Mouse (Mus musculus): Measurements from ENCODE around the gene Cntn5. TPM values are rescaled to one million over a fixed set of nuclear protein-coding genes. Genes with fewer than 3 reads are reported as not detected.

Cntn5 gene
- polyA plus RNA-seq, 1 experiment = not detected

- no peak overlapping the region for H3K27ac ChIP-seq (ENCODE audit: insufficient read depth, low read length)
- TF ChIP-seq CTCF (IDR thresholded peaks at IDR 0.05; ENCODE audit: borderline replicate concordance, insufficient read depth, low read length) (no peak), POLR2A (IDR thresholded peaks at IDR 0.05; ENCODE audit: low read depth, low read length) (no peak)
Measured at GRCm38 (mm10) chr9:10731878-10732277, 172.7 kb downstream of the Cntn5 start.

GRCm38 (mm10) chr9:10724191-10724590, 180.4 kb downstream of the Cntn5 start:
- Histone ChIP-seq H3K27ac (ENCODE audit: insufficient read depth, low read length) (no peak overlapping the region), H3K4me3 (ENCODE audit: insufficient read depth, low read length) (no peak overlapping the region), H3K4me1 (ENCODE audit: control insufficient read depth, insufficient read depth, low read length) (no peaks in the 10 kb centered on the region)
- TF ChIP-seq CTCF (IDR thresholded peaks at IDR 0.05; ENCODE audit: borderline replicate concordance, insufficient read depth, low read length) (no peak), POLR2A (IDR thresholded peaks at IDR 0.05; ENCODE audit: low read depth, low read length) (no peak)

More at GRCm38 (mm10) chr9:10731878-10732277, 172.7 kb downstream of the Cntn5 start:
- no peaks in the 10 kb centered on the region for H3K4me1 ChIP-seq (ENCODE audit: control insufficient read depth, insufficient read depth, low read length)
- H3K4me3 ChIP-seq (ENCODE audit: insufficient read depth, low read length) = no peak overlapping the region

- H3K4me3 ChIP-seq (ENCODE audit: insufficient read depth, low read length) = no peak overlapping the region
- no peak overlapping the region for H3K27ac ChIP-seq (ENCODE audit: insufficient read depth, low read length)
- no peaks in the 10 kb centered on the region for H3K4me1 ChIP-seq (ENCODE audit: control insufficient read depth, insufficient read depth, low read length)
- no peak for TF ChIP-seq POLR2A (IDR thresholded peaks at IDR 0.05; ENCODE audit: low read depth, low read length)
- TF ChIP-seq CTCF (IDR thresholded peaks at IDR 0.05; ENCODE audit: borderline replicate concordance, insufficient read depth, low read length) = no peak
Measured at GRCm38 (mm10) chr9:10722121-10722520, 182.5 kb downstream of the Cntn5 start.

- no peak overlapping the region for H3K4me3 ChIP-seq (ENCODE audit: insufficient read depth, low read length)
- no peak overlapping the region for H3K27ac ChIP-seq (ENCODE audit: insufficient read depth, low read length)
- H3K4me1 ChIP-seq (ENCODE audit: control insufficient read depth, insufficient read depth, low read length) = no peaks in the 10 kb centered on the region
- TF ChIP-seq POLR2A (IDR thresholded peaks at IDR 0.05; ENCODE audit: low read depth, low read length) (no peak), CTCF (IDR thresholded peaks at IDR 0.05; ENCODE audit: borderline replicate concordance, insufficient read depth, low read length) (no peak)
Measured at GRCm38 (mm10) chr9:10718986-10719385, 185.6 kb downstream of the Cntn5 start.

GRCm38 (mm10) chr9:10713641-10714040, 190.9 kb downstream of the Cntn5 start:
- TF ChIP-seq POLR2A (IDR thresholded peaks at IDR 0.05; ENCODE audit: low read depth, low read length) (no peak), CTCF (IDR thresholded peaks at IDR 0.05; ENCODE audit: borderline replicate concordance, insufficient read depth, low read length) (no peak)
- Histone ChIP-seq H3K27ac (ENCODE audit: insufficient read depth, low read length) (no peak overlapping the region), H3K4me3 (ENCODE audit: insufficient read depth, low read length) (no peak overlapping the region), H3K4me1 (ENCODE audit: control insufficient read depth, insufficient read depth, low read length) (no peaks in the 10 kb centered on the region)

GRCm38 (mm10) chr9:10681646-10682045, 222.9 kb downstream of the Cntn5 start:
- no peak for TF ChIP-seq CTCF (IDR thresholded peaks at IDR 0.05; ENCODE audit: borderline replicate concordance, insufficient read depth, low read length)
- TF ChIP-seq POLR2A (IDR thresholded peaks at IDR 0.05; ENCODE audit: low read depth, low read length) = no peak
- no peak overlapping the region for H3K4me3 ChIP-seq (ENCODE audit: insufficient read depth, low read length)
- no peaks in the 10 kb centered on the region for H3K4me1 ChIP-seq (ENCODE audit: control insufficient read depth, insufficient read depth, low read length)
- no peak overlapping the region for H3K27ac ChIP-seq (ENCODE audit: insufficient read depth, low read length)

- H3K27ac ChIP-seq (ENCODE audit: insufficient read depth, low read length) = no peak overlapping the region
- TF ChIP-seq CTCF (IDR thresholded peaks at IDR 0.05; ENCODE audit: borderline replicate concordance, insufficient read depth, low read length) (no peak), POLR2A (IDR thresholded peaks at IDR 0.05; ENCODE audit: low read depth, low read length) (no peak)
- no peaks in the 10 kb centered on the region for H3K4me1 ChIP-seq (ENCODE audit: control insufficient read depth, insufficient read depth, low read length)
- H3K4me3 ChIP-seq (ENCODE audit: insufficient read depth, low read length) = no peak overlapping the region
Measured at GRCm38 (mm10) chr9:10681181-10681580, 223.4 kb downstream of the Cntn5 start.

GRCm38 (mm10) chr9:10668676-10669075, 235.9 kb downstream of the Cntn5 start:
- Histone ChIP-seq H3K4me1 (ENCODE audit: control insufficient read depth, insufficient read depth, low read length) (no peaks in the 10 kb centered on the region), H3K4me3 (ENCODE audit: insufficient read depth, low read length) (no peak overlapping the region), H3K27ac (ENCODE audit: insufficient read depth, low read length) (no peak overlapping the region)
- TF ChIP-seq POLR2A (IDR thresholded peaks at IDR 0.05; ENCODE audit: low read depth, low read length) (no peak), CTCF (IDR thresholded peaks at IDR 0.05; ENCODE audit: borderline replicate concordance, insufficient read depth, low read length) (no peak)

GRCm38 (mm10) chr9:10667438-10667837, 237.1 kb downstream of the Cntn5 start:
- no peak overlapping the region for H3K4me3 ChIP-seq (ENCODE audit: insufficient read depth, low read length)
- no peak for TF ChIP-seq POLR2A (IDR thresholded peaks at IDR 0.05; ENCODE audit: low read depth, low read length)
- no peak for TF ChIP-seq CTCF (IDR thresholded peaks at IDR 0.05; ENCODE audit: borderline replicate concordance, insufficient read depth, low read length)

GRCm38 (mm10) chr9:10665756-10666155, 238.8 kb downstream of the Cntn5 start:
- Histone ChIP-seq H3K27ac (ENCODE audit: insufficient read depth, low read length) (no peak overlapping the region), H3K4me3 (ENCODE audit: insufficient read depth, low read length) (no peak overlapping the region), H3K4me1 (ENCODE audit: control insufficient read depth, insufficient read depth, low read length) (no peaks in the 10 kb centered on the region)
- TF ChIP-seq POLR2A (IDR thresholded peaks at IDR 0.05; ENCODE audit: low read depth, low read length) (no peak), CTCF (IDR thresholded peaks at IDR 0.05; ENCODE audit: borderline replicate concordance, insufficient read depth, low read length) (no peak)

More at GRCm38 (mm10) chr9:10667438-10667837, 237.1 kb downstream of the Cntn5 start:
- Histone ChIP-seq H3K27ac (ENCODE audit: insufficient read depth, low read length) (no peak overlapping the region), H3K4me1 (ENCODE audit: control insufficient read depth, insufficient read depth, low read length) (no peaks in the 10 kb centered on the region)

DNA sequence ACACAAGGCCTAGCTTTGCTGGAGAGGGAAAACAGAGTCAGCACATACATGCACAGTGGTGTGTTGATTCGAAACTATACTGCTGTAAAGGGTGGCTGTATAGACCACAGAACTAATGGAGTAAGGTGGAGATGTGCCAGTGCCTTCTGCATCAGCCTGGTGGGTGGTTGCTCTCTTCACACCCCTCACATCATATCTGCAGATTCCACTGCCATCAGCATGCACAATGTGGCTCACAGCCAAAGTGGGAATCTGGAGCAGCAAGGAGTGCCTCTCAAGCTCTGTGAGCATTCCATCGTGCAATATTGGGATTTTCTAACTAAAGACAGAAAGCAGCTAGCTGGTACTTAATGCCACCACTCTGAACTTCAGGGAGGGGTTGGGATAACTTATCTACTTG, 241.5 kb downstream of the Cntn5 start:
- Histone ChIP-seq H3K4me1 (ENCODE audit: control insufficient read depth, insufficient read depth, low read length) (no peaks in the 10 kb centered on the region), H3K4me3 (ENCODE audit: insufficient read depth, low read length) (no peak overlapping the region), H3K27ac (ENCODE audit: insufficient read depth, low read length) (no peak overlapping the region)
- TF ChIP-seq CTCF (IDR thresholded peaks at IDR 0.05; ENCODE audit: borderline replicate concordance, insufficient read depth, low read length) = no peak
- no peak for TF ChIP-seq POLR2A (IDR thresholded peaks at IDR 0.05; ENCODE audit: low read depth, low read length)
